Mouse (Mus musculus) layer of hippocampus, postnatal 25 days (tissue): Measurements from ENCODE around the gene Tmem256. TPM values are rescaled to one million over a fixed set of nuclear protein-coding genes. Genes with fewer than 3 reads are reported as not detected.
A peak's percentile ranks its signal among the peaks of the same experiment; 100 is the strongest.

Experiments used
- DNase-seq, 2 experiments: peaks; one replicate each; pipeline ENCODE4 v3.0.0; 2022; ENCODE audit warnings: mixed read lengths in 2 of 2, low spot score in 1 of 2; ENCODE audit errors: extremely low spot score in 1 of 2
- total RNA-seq, 2 experiments: library from RNA; stranded (reverse); gene quantifications; 2 replicates each; pipeline ENCODE4 v1.2.3; 2021

The Tmem256 gene
- total RNA-seq, 2 experiments from 2014 or later = 112 to 135 TPM

GRCm38 (mm10) chr11:69810280-69810679, 28.0 kb upstream of the Tmem256 start:
- no peak for DNase-seq

GRCm38 (mm10) chr11:69815155-69815554, 23.2 kb upstream of the Tmem256 start, which contains the start of gene Gm39566:
TSS of gene Gm39566 (minus strand) at chr11:69815298.
- no peak for DNase-seq

GRCm38 (mm10) chr11:69816520-69816919, 21.8 kb upstream of the Tmem256 start:
- no peak for DNase-seq

- DNase-seq = no peak
These were observed 19.9 kb upstream of the Tmem256 start, which contains the start of gene Spem2 for GRCm38 (mm10) chr11:69818365-69818764. TSS of gene Spem2 (minus strand) at chr11:69818465.

- DNase-seq = no peak
These were observed 19.4 kb upstream of the Tmem256 start for GRCm38 (mm10) chr11:69818871-69819270.

- no peak for DNase-seq
These were observed 16.2 kb upstream of the Tmem256 start, which contains the start of gene Spem1 for GRCm38 (mm10) chr11:69822080-69822479. TSS of gene Spem1 (minus strand) at chr11:69822180.

- no peak for DNase-seq
These were observed 14.9 kb upstream of the Tmem256 start for GRCm38 (mm10) chr11:69823456-69823855.

- DNase-seq = no peak
These were observed 9.5 kb upstream of the Tmem256 start for GRCm38 (mm10) chr11:69828832-69829231.

GRCm38 (mm10) chr11:69833554-69833953, 4.8 kb upstream of the Tmem256 start:
- no peak for DNase-seq

GRCm38 (mm10) chr11:69834001-69834549, 4.2 kb upstream of the Tmem256 start:
- no peak for DNase-seq

- DNase-seq = no peak
These were observed 2.9 kb upstream of the Tmem256 start for GRCm38 (mm10) chr11:69835326-69835965.

- DNase-seq = no peak
These were observed 2.4 kb upstream of the Tmem256 start for GRCm38 (mm10) chr11:69835966-69836335.

- DNase-seq = peak; percentile 36 to 53
These were observed 1.4 kb upstream of the Tmem256 start for GRCm38 (mm10) chr11:69836703-69837576.

- peak in 1 of 2 experiments; percentile 55 for DNase-seq
These were observed 736 bp upstream of the Tmem256 start, which contains the start of gene Nlgn2 for GRCm38 (mm10) chr11:69837604-69837951. TSS of gene Nlgn2 (minus strand) at chr11:69837784.

- DNase-seq = no peak
These were observed 395 bp downstream of the Tmem256 start for GRCm38 (mm10) chr11:69838714-69839104.

- DNase-seq = peak; percentile 71 to 84
These were observed 7.9 kb downstream of the Tmem256 start, which contains the start of gene Plscr3 for GRCm38 (mm10) chr11:69846198-69846680. TSS of gene Plscr3 (plus strand) at chr11:69846376.

GRCm38 (mm10) chr11:69846738-69847688, 8.7 kb downstream of the Tmem256 start:
- no peak for DNase-seq

GRCm38 (mm10) chr11:69848021-69848420, 9.7 kb downstream of the Tmem256 start:
- DNase-seq = no peak

- DNase-seq = no peak
These were observed 10.8 kb downstream of the Tmem256 start for GRCm38 (mm10) chr11:69849128-69849527.

- DNase-seq = no peak
These were observed 11.6 kb downstream of the Tmem256 start for GRCm38 (mm10) chr11:69849884-69850283.
